Mouse (Mus musculus): Measurements from ENCODE around the gene Gm21915. TPM values are rescaled to one million over a fixed set of nuclear protein-coding genes. Genes with fewer than 3 reads are reported as not detected.

The Gm21915 gene
- total and polyA plus RNA-seq, 3 experiments: 0.66 TPM; not detected in 2

- Histone ChIP-seq H3K4me3 (ENCODE audit: low read depth, low read length) (no peak overlapping the region), H3K4me1 (ENCODE audit: insufficient read depth, low read depth, low read length) (no peaks in the 10 kb centered on the region), H3K36me3 (replicated peaks) (no peaks in the 10 kb centered on the region), H3K27me3 (ENCODE audit: insufficient read depth, low read length) (no peaks in the 10 kb centered on the region), H3K9me3 (replicated peaks) (no peaks in the 10 kb centered on the region)
- TF ChIP-seq POLR2AphosphoS5 (IDR thresholded peaks at IDR 0.05; ENCODE audit: insufficient replicate concordance, low read depth, low read length): no peak
- no peak for TF ChIP-seq CTCF (IDR thresholded peaks at IDR 0.05; ENCODE audit: low read depth, low read length)
- no peak for TF ChIP-seq GATA1 (IDR thresholded peaks at IDR 0.05; ENCODE audit: borderline replicate concordance, low read length)
- no peak for TF ChIP-seq TAL1 (conservative IDR thresholded peaks at IDR 0.05; ENCODE audit: low read depth, low read length)
- TF ChIP-seq GATA2 (IDR thresholded peaks at IDR 0.05; ENCODE audit: borderline replicate concordance, low read depth, low read length): no peak
- ATAC-seq (ENCODE audit: extremely low read depth, insufficient number of reproducible peaks, low FRiP score, poor library complexity, severe bottlenecking) (no peak), DNase-seq (ENCODE audit: low spot score) (no peak)
Measured at GRCm38 (mm10) chr9:40628130-40629069, 42.0 kb upstream of the Gm21915 start.

GRCm38 (mm10) chr9:40629441-40629840 is 41.0 kb upstream of the Gm21915 start:
- TF ChIP-seq GATA1 (IDR thresholded peaks at IDR 0.05; ENCODE audit: borderline replicate concordance, low read length): no peak
- TF ChIP-seq CTCF (IDR thresholded peaks at IDR 0.05; ENCODE audit: low read depth, low read length): no peak
- no peak for TF ChIP-seq POLR2AphosphoS5 (IDR thresholded peaks at IDR 0.05; ENCODE audit: insufficient replicate concordance, low read depth, low read length)
- TF ChIP-seq GATA2 (IDR thresholded peaks at IDR 0.05; ENCODE audit: borderline replicate concordance, low read depth, low read length): no peak
- TF ChIP-seq TAL1 (conservative IDR thresholded peaks at IDR 0.05; ENCODE audit: low read depth, low read length): no peak
- ATAC-seq (ENCODE audit: extremely low read depth, insufficient number of reproducible peaks, low FRiP score, poor library complexity, severe bottlenecking) (no peak), DNase-seq (ENCODE audit: low spot score) (no peak)
- H3K4me3 ChIP-seq (ENCODE audit: low read depth, low read length): no peak overlapping the region
- H3K36me3 ChIP-seq (replicated peaks): no peaks in the 10 kb centered on the region
- H3K27me3 ChIP-seq (ENCODE audit: insufficient read depth, low read length): no peaks in the 10 kb centered on the region
- no peaks in the 10 kb centered on the region for H3K4me1 ChIP-seq (ENCODE audit: insufficient read depth, low read depth, low read length)
- no peaks in the 10 kb centered on the region for H3K9me3 ChIP-seq (replicated peaks)

- no peak for ATAC-seq (ENCODE audit: extremely low read depth, insufficient number of reproducible peaks, low FRiP score, poor library complexity, severe bottlenecking)
- TF ChIP-seq GATA2 (IDR thresholded peaks at IDR 0.05; ENCODE audit: borderline replicate concordance, low read depth, low read length) (no peak), POLR2AphosphoS5 (IDR thresholded peaks at IDR 0.05; ENCODE audit: insufficient replicate concordance, low read depth, low read length) (no peak), TAL1 (conservative IDR thresholded peaks at IDR 0.05; ENCODE audit: low read depth, low read length) (no peak), CTCF (IDR thresholded peaks at IDR 0.05; ENCODE audit: low read depth, low read length) (no peak), GATA1 (IDR thresholded peaks at IDR 0.05; ENCODE audit: borderline replicate concordance, low read length) (no peak)
- H3K4me1 ChIP-seq (ENCODE audit: insufficient read depth, low read depth, low read length): no peaks in the 10 kb centered on the region
- H3K4me3 ChIP-seq (ENCODE audit: low read depth, low read length): no peak overlapping the region
- no peaks in the 10 kb centered on the region for H3K9me3 ChIP-seq (replicated peaks)
- no peak for DNase-seq (ENCODE audit: low spot score)
- no peaks in the 10 kb centered on the region for H3K27me3 ChIP-seq (ENCODE audit: insufficient read depth, low read length)
- no peaks in the 10 kb centered on the region for H3K36me3 ChIP-seq (replicated peaks)
Measured at GRCm38 (mm10) chr9:40631101-40631500, 39.3 kb upstream of the Gm21915 start.

- TF ChIP-seq POLR2AphosphoS5 (IDR thresholded peaks at IDR 0.05; ENCODE audit: insufficient replicate concordance, low read depth, low read length): no peak
- TF ChIP-seq GATA1 (IDR thresholded peaks at IDR 0.05; ENCODE audit: borderline replicate concordance, low read length): no peak
- no peak for TF ChIP-seq GATA2 (IDR thresholded peaks at IDR 0.05; ENCODE audit: borderline replicate concordance, low read depth, low read length)
- no peaks in the 10 kb centered on the region for H3K4me1 ChIP-seq (ENCODE audit: insufficient read depth, low read depth, low read length)
- no peaks in the 10 kb centered on the region for H3K36me3 ChIP-seq (replicated peaks)
- H3K27me3 ChIP-seq (ENCODE audit: insufficient read depth, low read length): no peaks in the 10 kb centered on the region
- no peak overlapping the region for H3K4me3 ChIP-seq (ENCODE audit: low read depth, low read length)
- ATAC-seq (ENCODE audit: extremely low read depth, insufficient number of reproducible peaks, low FRiP score, poor library complexity, severe bottlenecking) (no peak), DNase-seq (ENCODE audit: low spot score) (no peak)
- no peaks in the 10 kb centered on the region for H3K9me3 ChIP-seq (replicated peaks)
Measured at GRCm38 (mm10) chr9:40631505-40631904, 38.9 kb upstream of the Gm21915 start.

GRCm38 (mm10) chr9:40636054-40636453 is 34.4 kb upstream of the Gm21915 start:
- DNase-seq (ENCODE audit: low spot score) (peak; percentile 26), ATAC-seq (ENCODE audit: extremely low read depth, insufficient number of reproducible peaks, low FRiP score, poor library complexity, severe bottlenecking) (no peak)
- Histone ChIP-seq H3K36me3 (replicated peaks) (no peaks in the 10 kb centered on the region), H3K9me3 (replicated peaks) (no peaks in the 10 kb centered on the region), H3K4me1 (ENCODE audit: insufficient read depth, low read depth, low read length) (no peaks in the 10 kb centered on the region), H3K27me3 (ENCODE audit: insufficient read depth, low read length) (no peaks in the 10 kb centered on the region), H3K4me3 (ENCODE audit: low read depth, low read length) (no peak overlapping the region)
- no peak for TF ChIP-seq POLR2AphosphoS5 (IDR thresholded peaks at IDR 0.05; ENCODE audit: insufficient replicate concordance, low read depth, low read length)
- TF ChIP-seq GATA1 (IDR thresholded peaks at IDR 0.05; ENCODE audit: borderline replicate concordance, low read length): no peak
- no peak for TF ChIP-seq TAL1 (conservative IDR thresholded peaks at IDR 0.05; ENCODE audit: low read depth, low read length)
- peak; percentile 66 for TF ChIP-seq CTCF (IDR thresholded peaks at IDR 0.05; ENCODE audit: low read depth, low read length)

GRCm38 (mm10) chr9:40637705-40638393 is 32.6 kb upstream of the Gm21915 start:
- DNase-seq (ENCODE audit: low spot score) (no peak), ATAC-seq (ENCODE audit: extremely low read depth, insufficient number of reproducible peaks, low FRiP score, poor library complexity, severe bottlenecking) (no peak)
- H3K4me3 ChIP-seq (ENCODE audit: low read depth, low read length): no peak overlapping the region
- no peaks in the 10 kb centered on the region for H3K36me3 ChIP-seq (replicated peaks)
- no peaks in the 10 kb centered on the region for H3K9me3 ChIP-seq (replicated peaks)
- no peaks in the 10 kb centered on the region for H3K4me1 ChIP-seq (ENCODE audit: insufficient read depth, low read depth, low read length)
- TF ChIP-seq TAL1 (conservative IDR thresholded peaks at IDR 0.05; ENCODE audit: low read depth, low read length) (no peak), CTCF (IDR thresholded peaks at IDR 0.05; ENCODE audit: low read depth, low read length) (no peak), GATA2 (IDR thresholded peaks at IDR 0.05; ENCODE audit: borderline replicate concordance, low read depth, low read length) (no peak), GATA1 (IDR thresholded peaks at IDR 0.05; ENCODE audit: borderline replicate concordance, low read length) (no peak), POLR2AphosphoS5 (IDR thresholded peaks at IDR 0.05; ENCODE audit: insufficient replicate concordance, low read depth, low read length) (no peak)
- no peaks in the 10 kb centered on the region for H3K27me3 ChIP-seq (ENCODE audit: insufficient read depth, low read length)

Measured in G1E (cell line).